Comparison of ENCODE assay signal across 12 mouse cellular contexts in genomic region chr11:17083866-17084265, GRCm38 (mm10). TPM values are rescaled to one million over a fixed set of nuclear protein-coding genes. Genes with fewer than 3 reads are reported as not detected.
DNase-seq lines count a peak whose midpoint lies in the region; ATAC-seq and TF ChIP-seq lines count a peak whose summit lies in the region.
"Had no signal": no experiment of that assay in that cellular context is flagged by ENCODE, and none has a peak within 500 bp of the region (broad histone marks: within the 10 kb centered on the region; RNA-seq: fewer than 3 reads in every experiment).

No protein-coding gene starts in this region.

- no peaks in the 10 kb centered on the region for H3K27me3 ChIP-seq in limb, embryonic 15.5 days
- no peaks in the 10 kb centered on the region for H3K27me3 ChIP-seq in kidney, embryonic 15.5 days
- H3K27me3 ChIP-seq: forebrain, embryonic 13.5 days had no signal

- H3K4me1 ChIP-seq in limb, embryonic 15.5 days = peaks cover 18% of the 10 kb centered on the region
- peaks cover 7% of the 10 kb centered on the region; the same call in 1 of the 2 replicates for H3K4me1 ChIP-seq in kidney, embryonic 15.5 days
- H3K4me1 ChIP-seq: forebrain, embryonic 13.5 days had no signal

- H3K36me3 ChIP-seq in limb, embryonic 15.5 days = no peaks in the 10 kb centered on the region
- H3K36me3 ChIP-seq in kidney, embryonic 15.5 days = no peaks in the 10 kb centered on the region

- ATAC-seq in limb, embryonic 15.5 days (ENCODE audit: insufficient number of reproducible peaks, low FRiP score, low TSS enrichment, low read depth) = peak; percentile 55
- no peak for ATAC-seq in kidney, embryonic 15.5 days (replicated peaks; ENCODE audit: low FRiP score)
- ATAC-seq: forebrain, embryonic 13.5 days had no signal

- no peaks in the 10 kb centered on the region for H3K9me3 ChIP-seq in limb, embryonic 15.5 days
- no peaks in the 10 kb centered on the region for H3K9me3 ChIP-seq in kidney, embryonic 15.5 days (replicated peaks)
- H3K9me3 ChIP-seq: forebrain, embryonic 13.5 days had no signal

- 34% methylated on average over 1 of the region's 1 CpGs for WGBS in limb, embryonic 15.5 days
- 29% methylated on average over 1 of the region's 1 CpGs for WGBS in kidney, embryonic 15.5 days

- DNase-seq in cerebellum, postnatal 10 days = peak; percentile 15 to 19
- no peak for DNase-seq in cerebellum, adult 9-11 months
- no peak for DNase-seq in layer of hippocampus, adult 2 months (ENCODE audit: low spot score in 2 of 2)
- DNase-seq in layer of hippocampus, postnatal 14 days (ENCODE audit: low spot score in 2 of 2) = no peak
- DNase-seq in NIH3T3 (ENCODE audit: low read depth) = peak; percentile 54
- DNase-seq in c-Kit-positive CD71-positive TER-119-positive erythroid progenitor cells, embryonic 14.5 days (ENCODE audit: low spot score) = no peak
- DNase-seq: adrenal gland, adult 2 months; thymus, postnatal 4 days had no signal

- no peak overlapping the region for H3K4me3 ChIP-seq in layer of hippocampus, adult 2 months
- no peak overlapping the region for H3K4me3 ChIP-seq in limb, embryonic 15.5 days
- H3K4me3 ChIP-seq in kidney, embryonic 15.5 days (replicated peaks) = no peak overlapping the region
- H3K4me3 ChIP-seq: forebrain, embryonic 13.5 days had no signal

- TF ChIP-seq CTCF in layer of hippocampus, adult 2 months (conservative IDR thresholded peaks at IDR 0.05) = no peak

- H3K4me2 ChIP-seq in limb, embryonic 15.5 days = no peak overlapping the region
- H3K4me2 ChIP-seq in kidney, embryonic 15.5 days = no peak overlapping the region
- H3K4me2 ChIP-seq: forebrain, embryonic 13.5 days; liver, embryonic 11.5 days had no signal

- peak overlapping the region; percentile 18; the same call in 1 of the 2 replicates for H3K27ac ChIP-seq in layer of hippocampus, adult 2 months
- H3K27ac ChIP-seq in limb, embryonic 15.5 days = no peak overlapping the region
- no peak overlapping the region for H3K27ac ChIP-seq in kidney, embryonic 15.5 days
- H3K27ac ChIP-seq: forebrain, embryonic 13.5 days had no signal

- H3K9ac ChIP-seq in limb, embryonic 15.5 days = no peak overlapping the region
- no peak overlapping the region for H3K9ac ChIP-seq in kidney, embryonic 15.5 days
- H3K9ac ChIP-seq: forebrain, embryonic 13.5 days had no signal

RNA-seq across cellular contexts. Expression of gene Plek, which starts 31.7 kb away (rescaled TPM):
- 1 to 10 TPM; 6.9 TPM for total RNA-seq in layer of hippocampus, adult 2 months (2021)
- 1 to 10 TPM; 3.8 to 4.9 TPM for total RNA-seq in layer of hippocampus, postnatal 14 days (2021)
- 3.4 and 3.9 TPM in 2 replicates for polyA plus RNA-seq in limb, embryonic 15.5 days (2015; fragmentation: Nextera tagmentation; extraction: Ambion mirVana)
- 1.6 and 2.9 TPM in 2 replicates for polyA plus RNA-seq in kidney, embryonic 15.5 days (2015; fragmentation: Nextera tagmentation; extraction: Ambion mirVana)

RNA-seq across cellular contexts. Expression of gene Cnrip1, which starts 32.5 kb away (rescaled TPM):
- total RNA-seq in layer of hippocampus, adult 2 months (2021) = 100 to 1,000 TPM; 123 to 124 TPM
- total RNA-seq in layer of hippocampus, postnatal 14 days (2021) = 100 to 1,000 TPM; 150 to 151 TPM
- polyA plus RNA-seq in limb, embryonic 15.5 days (2015; fragmentation: Nextera tagmentation; extraction: Ambion mirVana) = 20.8 and 22.0 TPM in 2 replicates
- 30.0 and 34.2 TPM in 2 replicates for polyA plus RNA-seq in kidney, embryonic 15.5 days (2015; fragmentation: Nextera tagmentation; extraction: Ambion mirVana)

Comparison
In these comparisons a context has a peak if more than half of its experiments do, and no peak if none do; other contexts are left out.
1. DNase-seq: peak in cerebellum, postnatal 10 days (2 of 2) and NIH3T3 (single experiment); none in cerebellum, adult 9-11 months (single experiment), layer of hippocampus, adult 2 months (0 of 2), layer of hippocampus, postnatal 14 days (0 of 2) and c-Kit-positive CD71-positive TER-119-positive erythroid progenitor cells, embryonic 14.5 days (single experiment).